Mouse (Mus musculus) liver, embryonic 14.5 days (tissue): ENCODE results near the gene Cdh22.

ENCODE experiments used
- CTCF ChIP-seq: IDR thresholded peaks from 2 replicates; pipeline ENCODE4 v1.5.1; 2016; ENCODE audit warnings: antibody characterized with exemption, low read depth, control low read depth
- EP300 ChIP-seq: IDR thresholded peaks from 2 replicates; pipeline ENCODE4 v1.6.1; 2016; ENCODE audit warnings: antibody characterized with exemption, low read depth

GRCm38 (mm10) chr2:165112149-165112548, 122.5 kb downstream of the Cdh22 start:
- TF ChIP-seq EP300 (no peak), CTCF (peak; percentile 79)
